Mouse (Mus musculus) liver, adult 2 months (tissue): ENCODE measurements around the gene Rragd.

Experiments
- CTCF ChIP-seq: fragments of 200-500 bp; IDR thresholded peaks from 2 replicates; pipeline ENCODE4 v1.5.1; 2011; ENCODE audit warnings: low read depth, low read length, control low read depth
- POLR2A ChIP-seq: fragments of 200-500 bp; IDR thresholded peaks from 2 replicates; pipeline ENCODE4 v1.6.1; 2011; ENCODE audit warnings: low read length, control low read depth; ENCODE audit not compliant: insufficient read depth; ENCODE audit errors: extremely low read depth

GRCm38 (mm10) chr4:33024420-33024819 lies 41.6 kb downstream of the Rragd start:
- TF ChIP-seq POLR2A: no peak
- no peak for TF ChIP-seq CTCF
